Mouse (Mus musculus) activated CD4-positive, CD25-positive, alpha-beta regulatory T cell, adult 4 months (primary cell): ENCODE results near the gene Lrrc55. TPM values are rescaled to one million over a fixed set of nuclear protein-coding genes. Genes with fewer than 3 reads are reported as not detected.
"Not testable (repeated sequence)": the region's sequence is repeated elsewhere in the genome, so short reads cannot be mapped to it uniquely, and the experiment has no call there.

Experiments
- ATAC-seq: one replicate; pipeline ENCODE4 v1.8.0; 2017
- polyA plus RNA-seq, 2 experiments: library from polyadenylated mRNA; unstranded; fragments of 100-300 nt; shearing (Covaris generic); gene quantifications; one replicate each; pipeline ENCODE4 v1.2.1; 2017

Gene Lrrc55
- polyA plus RNA-seq = not detected

DNA sequence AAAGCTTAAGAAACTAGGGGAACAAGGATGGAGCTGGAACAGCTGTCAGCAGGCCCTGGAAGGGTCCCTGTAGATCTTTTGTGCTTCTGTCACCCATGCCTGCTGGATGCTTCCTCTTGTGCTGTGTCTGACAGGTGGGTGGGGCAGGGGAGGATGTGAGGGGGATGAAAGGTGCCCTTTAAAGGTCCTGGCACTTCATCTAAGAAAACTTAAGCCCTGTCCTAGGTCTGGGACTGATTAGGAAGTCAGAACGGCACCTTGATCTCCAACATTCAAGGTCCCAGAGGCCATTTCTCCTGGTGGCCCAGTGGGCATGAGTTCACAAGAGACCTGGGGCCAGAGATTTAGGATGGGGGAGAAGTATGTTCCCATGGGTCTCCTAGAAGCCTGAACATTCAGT lies at the start of gene Lrrc55:
TSS of gene Lrrc55 (minus strand) at position 297 of the 400 bp plus-strand sequence.
- no peak for ATAC-seq

DNA sequence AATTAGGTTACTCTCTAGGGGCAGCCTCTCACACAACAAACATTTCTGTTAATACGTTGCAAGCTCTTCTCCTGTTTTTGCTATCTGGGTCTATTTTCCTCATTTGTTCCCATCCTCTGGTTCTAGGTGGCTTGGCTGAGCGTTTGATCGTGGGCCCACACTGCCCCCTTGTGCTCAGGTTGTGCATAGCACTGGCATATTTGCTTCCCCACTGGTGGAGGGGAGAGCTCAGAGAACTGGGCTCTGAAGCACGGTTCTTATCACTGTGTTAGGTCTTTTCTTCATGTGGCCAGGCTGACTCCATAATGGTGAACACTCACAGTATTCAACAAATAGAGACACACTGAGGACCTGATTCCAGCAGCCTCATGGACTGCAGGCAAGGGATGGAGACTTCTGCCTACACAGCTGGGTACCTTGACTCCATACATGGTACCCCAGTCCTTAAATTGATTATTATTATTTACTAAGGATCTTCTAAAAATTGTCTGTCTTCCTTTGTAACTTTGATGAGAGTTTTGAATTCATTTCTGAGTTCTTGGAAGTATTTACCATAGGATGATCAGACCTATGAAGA lies 49.6 kb upstream of the Lrrc55 start:
- ATAC-seq = no peak

DNA sequence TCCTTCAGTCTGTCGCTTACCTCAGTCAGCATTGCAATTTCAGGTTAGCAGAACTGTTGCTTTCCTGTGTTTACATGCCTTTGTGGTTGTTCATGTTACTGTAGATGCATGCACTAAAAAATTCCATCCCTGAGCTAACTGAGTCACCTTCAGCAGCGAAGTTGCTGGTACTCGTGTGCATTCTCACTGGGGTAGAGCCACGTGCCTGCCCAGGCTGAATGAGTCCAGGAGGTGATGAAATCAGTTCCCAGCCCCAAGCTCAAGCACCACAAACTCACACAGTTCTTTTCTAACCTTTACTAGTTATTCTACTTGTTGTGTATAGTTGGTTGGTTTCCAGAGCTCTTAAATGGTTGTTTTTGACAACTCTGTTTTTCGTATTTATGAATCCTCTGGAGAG lies 48.7 kb upstream of the Lrrc55 start:
- ATAC-seq = no peak

DNA sequence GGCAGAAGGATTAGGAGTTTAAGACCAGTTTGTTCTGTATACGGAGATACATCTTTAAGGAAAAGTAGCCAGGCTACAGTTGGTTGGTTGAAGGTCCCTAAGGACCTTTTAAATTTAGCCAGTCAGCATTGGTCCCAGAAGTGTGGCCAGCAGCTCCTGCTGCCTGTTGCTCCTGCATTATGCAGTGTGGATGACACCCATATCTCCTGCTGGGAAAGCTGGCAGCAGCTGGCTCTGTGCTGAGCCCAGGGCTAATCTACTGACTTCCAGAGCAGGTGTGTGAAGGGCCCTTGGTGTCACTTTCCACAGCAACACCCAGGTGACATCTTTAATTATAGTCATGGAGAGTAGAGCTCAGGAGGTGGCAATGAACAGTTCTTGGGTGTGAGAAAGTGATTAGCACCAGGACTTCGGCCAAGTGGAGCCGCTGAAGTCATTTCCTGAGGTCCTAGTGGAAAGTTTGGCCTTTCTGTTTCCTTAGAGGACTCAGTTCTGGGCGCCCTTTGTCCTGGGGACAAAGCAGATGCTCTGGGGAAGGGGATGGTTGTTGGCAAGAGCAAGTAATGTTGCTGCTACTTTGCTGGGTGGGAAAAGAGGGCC lies 41.2 kb upstream of the Lrrc55 start:
- no peak for ATAC-seq

DNA sequence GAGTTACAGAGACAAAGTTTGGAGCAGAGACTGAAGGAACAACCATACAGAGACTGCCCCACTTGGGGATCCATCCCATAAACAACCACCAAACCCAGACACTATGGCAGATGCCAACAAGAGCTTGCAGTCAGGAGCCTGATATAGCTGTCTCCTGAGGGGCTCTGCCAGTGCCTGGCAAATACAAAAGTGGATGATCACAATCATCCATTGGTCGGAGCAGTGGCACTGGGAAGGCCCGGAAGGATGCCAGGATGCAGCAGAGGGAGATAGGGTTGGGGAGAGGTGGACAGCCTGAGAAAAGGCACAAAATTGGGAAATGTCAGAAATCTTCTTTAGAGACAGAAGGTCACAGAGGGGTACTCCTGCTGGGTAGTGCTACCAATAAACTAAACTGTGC lies 40.2 kb upstream of the Lrrc55 start:
- not testable (repeated sequence) for ATAC-seq

DNA sequence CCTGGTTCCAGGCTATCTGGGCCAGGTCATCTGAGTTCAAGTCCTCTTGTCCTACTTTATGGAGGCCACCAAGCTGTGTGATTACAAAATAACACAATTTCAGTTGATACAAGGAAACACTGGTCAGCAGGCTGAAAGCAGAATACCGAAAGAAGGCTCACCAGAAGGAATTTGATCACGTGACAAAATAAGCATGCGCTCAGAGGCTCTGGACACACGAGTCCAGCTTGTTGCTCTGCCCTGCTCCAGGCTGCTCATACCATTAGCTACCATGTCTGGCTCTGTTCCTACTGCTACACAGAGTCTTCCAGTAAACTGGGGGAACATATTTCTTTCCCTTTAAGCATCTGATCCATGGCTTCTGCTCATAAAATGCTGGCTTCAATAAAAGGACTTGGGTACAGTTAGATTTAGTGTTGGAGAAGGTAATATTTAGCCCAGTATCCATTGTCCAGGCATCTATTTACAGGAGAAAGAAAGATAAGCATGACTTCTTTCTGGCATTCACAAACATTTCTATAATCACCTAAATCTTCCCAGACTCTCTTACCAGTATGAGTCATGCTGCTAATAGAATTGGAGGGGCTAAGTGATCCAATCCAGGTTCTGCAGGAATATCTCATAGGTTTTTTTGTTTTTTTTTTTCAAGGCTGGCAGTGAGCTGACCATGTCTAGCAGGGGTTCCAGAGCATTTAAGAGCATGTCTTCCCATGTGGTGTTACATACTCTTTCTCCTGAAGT lies 33.9 kb upstream of the Lrrc55 start:
- ATAC-seq = no peak

DNA sequence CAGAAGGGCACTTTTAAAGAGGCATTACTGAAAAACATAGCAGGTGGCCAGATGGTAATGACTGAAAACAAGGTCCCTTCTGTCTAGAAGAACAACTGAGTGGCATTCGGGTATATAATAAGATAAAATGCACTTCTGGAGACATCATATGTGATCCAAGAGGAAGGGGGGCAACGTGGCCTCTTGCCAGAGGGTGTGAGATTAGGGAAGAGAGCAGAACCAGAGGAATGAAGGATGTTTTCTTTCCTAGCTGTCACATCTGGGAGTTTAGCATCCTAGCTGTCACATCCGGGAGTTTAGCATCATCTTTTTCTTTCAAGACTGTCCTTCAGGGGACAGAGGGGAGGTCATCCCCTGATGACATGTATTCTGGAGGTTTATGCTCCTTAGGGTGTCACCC lies 32.6 kb upstream of the Lrrc55 start:
- no peak for ATAC-seq

DNA sequence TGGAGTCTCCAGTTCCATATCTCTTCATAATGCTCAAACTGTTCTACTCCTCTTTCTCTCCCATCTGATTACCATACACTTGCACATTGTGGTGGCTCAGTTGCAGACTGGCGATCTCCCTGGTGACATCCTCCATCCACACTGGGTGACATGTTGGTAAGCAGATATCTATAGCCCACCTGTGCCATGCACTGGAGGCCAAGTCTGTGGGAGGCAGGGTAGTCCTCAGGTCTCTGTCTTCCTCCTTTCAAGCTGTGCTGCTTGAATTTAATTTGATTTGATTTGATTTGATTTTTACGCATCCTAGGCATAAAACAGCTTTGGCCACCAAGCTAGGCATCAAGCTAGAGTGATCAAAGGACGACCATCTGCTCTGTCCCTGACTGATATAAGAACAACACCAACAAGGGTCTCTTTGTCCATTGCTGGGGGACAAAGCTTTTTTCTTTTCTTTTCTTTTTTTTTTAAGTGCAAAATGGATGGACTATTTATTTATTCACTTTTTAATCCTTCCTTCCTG lies 30.9 kb upstream of the Lrrc55 start:
- ATAC-seq = no peak

DNA sequence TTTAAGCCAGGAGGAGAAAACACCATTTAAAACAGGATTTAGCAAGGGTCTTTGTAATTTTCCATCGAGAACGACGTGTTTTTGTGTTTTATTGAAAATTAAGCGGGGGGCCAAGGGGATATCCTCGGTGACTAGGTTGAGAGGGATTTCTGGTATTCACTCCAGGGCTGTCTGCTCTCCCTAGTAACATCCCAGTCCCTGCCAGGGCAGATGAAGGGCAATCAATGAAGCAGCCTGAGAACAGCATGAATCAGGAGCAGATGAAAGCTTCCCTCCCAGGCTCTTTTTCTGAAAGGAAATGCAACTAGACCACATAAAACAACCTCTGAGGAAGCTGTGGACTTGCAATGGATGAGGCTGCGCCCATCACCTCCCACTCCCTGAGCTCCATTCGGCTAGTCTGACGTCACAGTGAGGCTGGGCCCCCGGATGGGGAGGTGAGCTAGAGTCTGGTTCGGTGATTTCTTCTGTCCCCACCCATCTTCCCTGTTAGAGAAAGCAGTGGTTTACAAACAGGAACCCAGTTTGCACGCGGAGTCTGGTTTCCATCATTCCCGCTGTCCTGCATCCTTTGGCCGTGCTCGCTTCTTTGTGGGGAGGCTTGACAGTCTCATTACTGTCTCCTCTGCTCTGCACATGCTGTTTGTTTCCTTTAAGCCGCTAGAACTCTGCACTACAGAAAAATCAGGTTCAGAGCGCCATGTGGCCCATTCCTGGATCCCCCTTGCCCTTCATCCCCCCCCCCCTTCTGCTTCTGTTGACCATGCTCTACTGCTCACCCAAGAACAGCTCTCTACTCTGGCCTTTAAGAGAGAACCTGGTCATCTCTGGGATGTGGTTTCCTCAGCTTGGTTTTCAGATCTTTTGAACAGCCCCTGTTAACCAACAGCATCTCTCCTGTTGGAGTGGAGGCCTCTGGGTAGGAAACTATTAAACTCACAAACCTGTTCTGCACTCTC lies 27.5 kb upstream of the Lrrc55 start:
- ATAC-seq = no peak

DNA sequence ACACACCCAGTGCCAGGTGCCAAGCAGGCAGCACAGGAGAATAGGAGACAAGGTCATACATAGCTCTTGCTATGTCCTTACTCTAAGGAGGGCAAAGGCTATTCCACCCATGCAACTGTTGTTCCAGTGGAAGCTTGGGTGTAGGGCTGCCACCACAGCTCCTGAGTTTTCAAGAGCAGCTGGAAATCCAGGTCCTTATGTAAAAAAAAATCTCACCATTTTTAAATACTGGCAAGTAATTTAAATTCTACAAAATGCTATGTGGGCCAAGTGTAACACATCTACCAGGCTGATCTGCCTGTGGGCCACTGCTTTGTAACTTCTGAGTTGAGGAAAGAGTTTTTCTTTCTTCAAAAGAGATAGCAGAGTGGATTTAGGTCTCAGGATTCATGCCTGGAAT lies 19.6 kb upstream of the Lrrc55 start:
- ATAC-seq = no peak

DNA sequence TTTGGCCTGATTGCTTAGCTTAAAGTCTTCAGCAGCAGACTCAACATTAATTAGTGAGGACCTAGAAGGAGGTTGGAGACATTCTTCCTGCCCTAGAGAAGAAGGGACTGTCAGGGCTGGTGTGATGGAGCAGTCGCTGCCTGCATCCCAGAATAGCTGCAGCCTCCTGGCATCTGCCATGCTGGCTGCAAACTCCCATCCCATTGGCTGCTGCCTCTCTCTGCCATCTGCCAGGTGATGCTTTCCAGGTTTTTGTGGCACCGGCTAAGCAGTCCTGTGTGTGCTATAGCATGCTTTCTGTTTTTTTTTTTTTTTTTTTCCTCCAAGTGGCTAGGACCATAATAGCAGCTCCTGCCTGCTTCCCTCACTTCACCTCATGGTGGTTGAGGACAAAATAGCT lies 16.7 kb upstream of the Lrrc55 start:
- no peak for ATAC-seq

DNA sequence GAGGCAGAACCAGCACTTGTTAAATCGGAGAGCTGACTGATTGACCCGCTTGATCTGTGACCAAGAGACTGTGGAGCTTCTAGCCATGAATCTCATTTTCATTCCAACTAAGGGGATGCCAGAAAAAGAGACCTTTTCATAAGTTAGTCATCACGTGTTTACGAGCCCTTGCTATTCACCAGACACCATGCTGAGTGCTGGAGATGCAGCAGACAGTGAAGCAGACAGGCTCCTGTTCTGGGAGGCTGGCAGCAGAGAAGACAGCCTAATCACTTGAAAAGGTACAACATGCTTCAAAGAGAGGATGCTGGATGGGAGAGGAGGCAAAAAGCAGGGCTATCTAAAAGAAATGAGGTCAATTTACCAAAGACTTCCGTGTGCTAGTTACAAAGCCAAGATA lies 12.3 kb upstream of the Lrrc55 start:
- ATAC-seq = no peak

DNA sequence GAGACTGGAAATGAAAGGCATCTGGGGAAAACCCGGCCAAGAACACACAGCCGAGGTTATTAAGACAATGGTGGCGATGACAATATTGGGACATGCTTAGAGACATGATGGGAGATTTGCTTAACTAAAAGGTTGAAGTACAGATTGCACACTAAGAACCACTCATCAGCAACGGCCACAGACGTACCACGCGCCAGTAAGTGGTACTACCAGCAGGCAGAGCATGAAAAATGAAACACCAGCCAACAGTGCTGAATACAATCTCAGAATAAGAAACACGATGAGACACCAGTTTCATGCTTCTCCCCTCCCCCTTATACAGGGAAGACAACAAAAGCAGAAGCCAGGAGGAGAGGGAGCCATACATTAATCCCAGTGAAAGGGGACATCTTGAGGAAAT lies 8.2 kb upstream of the Lrrc55 start:
- ATAC-seq = no peak

DNA sequence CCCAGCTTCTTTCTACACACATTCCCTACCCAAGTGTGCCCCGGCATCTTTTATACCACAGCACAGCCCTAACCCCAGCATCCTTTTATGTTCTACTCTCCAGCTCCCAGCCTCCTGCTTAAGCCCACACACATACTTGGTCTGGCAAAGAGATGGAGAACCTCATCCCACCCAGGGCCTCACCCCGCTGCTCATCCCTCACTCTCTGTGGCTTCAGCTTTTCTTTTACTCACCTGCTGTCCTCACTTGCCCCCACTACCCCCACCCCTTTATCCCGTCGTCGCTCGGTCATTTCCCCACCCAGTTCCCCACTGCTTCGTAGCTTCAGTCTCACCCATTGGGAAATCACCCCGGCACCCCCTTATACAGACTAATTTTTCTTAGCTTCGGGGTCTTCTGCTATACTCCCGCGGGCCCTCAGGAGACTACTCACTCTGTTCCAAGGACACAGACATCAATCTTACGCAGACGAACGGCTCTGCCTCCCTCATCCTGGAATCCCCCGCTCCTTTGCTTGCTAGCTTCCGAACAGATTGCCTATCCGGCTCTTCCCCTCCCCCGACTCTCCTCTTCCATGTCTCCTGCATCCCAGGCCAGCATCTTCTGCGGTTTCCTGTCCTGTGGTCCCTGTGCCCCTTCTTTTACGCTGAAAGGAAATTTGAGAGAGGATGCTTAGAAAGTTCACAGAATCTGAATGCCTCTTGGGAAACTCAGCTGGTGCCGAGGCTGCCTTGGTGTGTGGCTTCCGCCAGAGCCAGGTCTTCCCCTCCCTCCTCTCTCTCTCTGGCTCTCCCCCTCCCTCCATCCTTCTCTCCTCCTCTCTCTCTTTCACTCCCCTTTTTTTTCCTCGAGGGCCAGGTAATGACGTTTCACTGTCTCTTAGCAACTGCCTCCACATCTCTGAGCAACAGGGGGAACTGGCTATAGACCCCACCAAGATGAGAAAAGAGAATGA lies 1.3 kb upstream of the Lrrc55 start:
- ATAC-seq = no peak

DNA sequence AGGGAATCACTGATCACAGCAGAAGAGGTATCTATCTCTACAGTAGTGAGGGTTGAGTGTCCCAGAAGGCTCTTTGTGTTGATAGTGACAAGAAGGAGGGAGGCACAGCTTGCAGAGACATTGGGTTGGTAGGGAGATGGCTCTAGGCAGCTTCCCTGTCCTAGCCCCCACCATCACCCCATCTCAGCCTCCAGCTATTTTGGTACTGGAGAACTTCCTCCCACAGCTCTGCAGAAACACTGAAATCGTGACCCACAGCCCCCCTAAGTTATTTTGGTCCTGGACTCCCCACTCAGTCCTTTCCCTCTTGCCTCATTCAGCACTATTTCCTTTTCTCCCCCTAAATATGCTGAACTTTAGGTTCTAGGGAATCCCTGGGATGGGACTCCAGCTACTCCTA lies 2.4 kb downstream of the Lrrc55 start:
- no peak for ATAC-seq

DNA sequence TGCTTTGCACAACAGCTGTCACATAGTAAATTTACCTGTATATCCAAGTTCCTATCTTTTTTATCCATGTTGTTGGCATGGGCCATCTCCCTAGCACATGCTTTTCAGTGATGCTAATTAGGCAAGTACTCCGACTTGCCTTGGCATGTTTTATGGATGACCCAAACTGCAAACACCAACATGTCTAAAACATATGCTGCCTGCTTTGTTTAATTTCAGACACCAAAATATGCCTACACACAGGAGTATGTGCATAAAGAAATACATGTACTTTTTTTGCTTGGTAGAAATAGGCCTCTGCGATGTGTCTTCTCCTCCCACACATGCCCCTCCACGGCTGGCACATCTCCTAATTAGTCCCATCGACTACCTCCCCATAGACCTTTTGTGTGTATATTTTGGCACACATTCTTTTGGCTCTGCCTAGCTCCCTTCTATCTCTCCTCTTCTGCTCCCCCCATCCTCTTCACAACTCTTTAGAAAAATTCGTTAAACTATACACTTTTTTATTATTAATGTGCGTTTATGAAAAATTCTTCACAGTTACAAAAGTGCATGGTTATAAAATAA lies 9.3 kb downstream of the Lrrc55 start:
- ATAC-seq = no peak

DNA sequence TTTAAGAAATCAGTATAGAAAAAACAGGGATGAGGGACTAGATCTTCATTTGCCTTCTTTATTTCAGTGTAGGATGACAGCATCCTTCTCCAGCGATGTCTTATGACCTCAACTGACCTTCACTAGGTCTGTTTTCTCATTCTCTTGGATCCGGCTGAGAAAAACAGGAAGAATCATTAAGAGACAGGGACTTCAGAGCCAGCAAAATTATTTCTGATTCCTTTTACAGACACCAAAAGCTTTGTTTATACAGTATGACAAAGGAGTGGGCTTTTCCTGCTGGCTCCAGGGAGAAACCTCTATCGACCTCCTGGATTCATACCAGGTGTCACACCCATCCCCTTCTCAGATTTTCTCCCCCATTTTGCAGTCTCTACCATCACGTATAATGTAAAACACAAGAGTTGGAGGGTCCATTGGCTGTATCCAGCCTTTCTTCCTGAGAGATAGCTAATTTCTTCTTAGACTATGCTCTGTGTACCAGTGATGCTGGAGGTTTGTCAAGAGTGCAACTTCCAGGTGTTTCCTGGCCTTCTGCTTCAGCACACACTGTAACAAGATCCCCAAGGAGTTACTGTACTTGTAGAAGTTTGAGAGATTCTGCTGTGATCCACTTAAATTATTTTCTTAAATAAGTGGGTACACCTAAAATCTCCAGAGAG lies 18.7 kb downstream of the Lrrc55 start:
- ATAC-seq = no peak

DNA sequence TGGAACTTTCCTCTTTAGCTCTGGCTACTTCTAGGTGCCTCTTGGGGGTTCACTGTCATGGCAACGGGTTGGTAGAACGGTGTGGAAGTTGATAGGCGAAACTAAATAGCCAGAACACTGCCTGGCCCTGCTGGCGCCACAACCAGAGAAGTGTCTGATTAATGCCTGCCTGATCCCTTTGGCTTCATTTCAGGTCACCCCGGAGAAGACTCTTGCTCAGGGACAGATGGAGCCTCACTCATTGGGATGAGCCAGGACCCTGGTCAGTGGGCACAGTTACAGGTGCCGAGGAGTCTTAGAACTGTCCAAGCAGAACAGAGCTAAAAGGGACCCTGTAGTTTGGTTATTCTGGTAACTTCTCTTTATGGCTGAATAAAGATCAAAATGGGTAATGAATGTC lies 23.5 kb downstream of the Lrrc55 start:
- no peak for ATAC-seq

DNA sequence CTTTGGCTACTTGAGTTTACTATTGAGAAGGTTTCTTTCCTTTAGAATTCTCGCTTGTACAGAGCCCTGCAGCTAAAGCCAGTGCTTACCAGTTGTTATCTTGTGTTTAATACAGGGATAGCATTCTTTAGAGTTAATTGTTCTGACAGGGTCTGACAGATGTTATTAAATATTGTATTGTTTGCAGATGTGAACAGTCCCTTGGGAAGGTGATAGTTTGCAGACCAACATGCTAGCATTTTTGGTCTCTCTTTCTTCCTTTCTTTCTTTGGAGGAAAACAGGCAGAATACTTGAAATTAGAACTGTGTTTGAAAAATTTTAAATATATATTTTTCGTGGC lies 24.3 kb downstream of the Lrrc55 start:
- no peak for ATAC-seq

DNA sequence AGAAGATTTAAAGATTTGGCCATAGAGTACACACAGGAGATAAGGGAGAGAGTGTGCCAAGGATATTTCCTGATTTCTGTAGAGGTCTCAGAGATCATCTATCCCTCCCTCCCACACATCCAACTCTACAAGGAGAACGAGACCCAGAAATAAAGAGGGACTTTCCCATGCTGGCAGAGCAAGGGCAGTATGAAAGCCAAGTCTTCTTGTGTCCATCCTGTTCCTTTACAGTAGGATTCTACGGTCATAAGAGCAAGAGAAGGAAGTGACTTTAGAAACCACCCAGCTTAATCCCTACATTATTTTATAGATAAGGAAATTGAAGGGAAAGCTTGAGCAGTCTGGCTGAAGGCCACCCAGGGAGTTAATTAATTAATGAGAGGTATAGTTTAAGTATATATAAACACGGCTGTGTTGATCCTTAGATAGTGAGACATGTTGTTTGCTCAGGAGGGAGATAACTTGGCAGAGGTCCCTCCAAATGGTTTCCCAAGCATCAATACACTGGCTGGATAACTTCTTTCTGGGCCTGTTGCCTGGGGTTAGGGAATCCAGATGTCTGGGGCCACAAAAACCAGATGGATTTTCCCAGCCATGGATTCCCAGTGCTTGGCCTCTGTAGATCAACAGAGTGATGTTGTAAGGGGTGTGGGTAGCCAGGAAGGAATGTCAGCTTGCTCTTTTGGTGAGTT lies 24.8 kb downstream of the Lrrc55 start:
- ATAC-seq = no peak
